7 mouse cellular contexts compared by ENCODE assay signal in the genomic region with DNA sequence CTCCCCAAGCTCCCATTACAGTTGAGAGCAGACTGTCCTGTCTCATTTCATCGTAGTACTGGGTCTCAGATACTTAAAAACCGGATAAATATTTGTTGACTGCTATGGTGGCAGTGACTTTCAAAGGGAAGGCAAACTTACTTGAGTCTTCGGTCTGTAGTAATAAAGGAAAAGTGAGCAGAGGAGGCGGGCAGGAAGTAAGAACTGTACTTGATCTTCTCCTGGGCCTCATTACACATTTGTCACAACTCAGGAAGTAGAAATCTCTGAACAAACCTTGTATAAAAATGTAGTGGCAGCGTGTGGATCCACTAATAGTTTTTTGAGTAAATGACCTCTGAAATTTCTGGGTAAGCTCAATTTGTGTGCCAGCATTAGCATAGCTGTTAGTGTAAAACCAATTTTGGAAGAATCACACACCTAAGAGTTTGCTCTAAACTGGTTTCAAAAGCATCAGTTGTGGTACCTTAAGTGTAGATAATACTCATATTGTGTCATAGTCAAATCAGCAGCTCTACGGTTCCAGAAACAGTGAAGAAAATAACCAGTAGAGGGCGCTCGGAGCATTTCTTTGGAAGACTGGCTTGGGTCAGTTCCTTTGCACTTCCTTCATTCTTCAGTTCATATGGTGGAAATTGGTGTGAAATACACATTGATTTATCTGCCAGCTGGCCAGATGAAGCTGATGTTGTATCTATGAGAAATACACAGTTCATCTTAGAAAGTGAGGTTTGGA. TPM values are rescaled to one million over a fixed set of nuclear protein-coding genes. Genes with fewer than 3 reads are reported as not detected.
DNase-seq lines count a peak whose midpoint lies in the region; ATAC-seq lines count a peak whose summit lies in the region.

No protein-coding gene starts in this region.

- H3K4me2 ChIP-seq in limb, embryonic 11.5 days (ENCODE audit: low read depth, severe bottlenecking): no peak overlapping the region

- peaks cover 86% of the 10 kb centered on the region for H3K36me3 ChIP-seq in embryonic facial prominence, embryonic 10.5 days (replicated peaks)
- H3K36me3 ChIP-seq in limb, embryonic 11.5 days (ENCODE audit: control insufficient read depth, insufficient read depth, low read length): peaks cover 12% of the 10 kb centered on the region; the same call in 1 of the 2 replicates

- ATAC-seq in inflammation-experienced regulatory T-cells, adult 6 months: peak; percentile 77
- ATAC-seq in limb, embryonic 11.5 days (ENCODE audit: insufficient number of reproducible peaks, low FRiP score, low TSS enrichment, low read depth): no peak
- peak; percentile 66; the same call in 1 of the 2 replicates for ATAC-seq in neutrophil, adult 5-6 weeks (ENCODE audit: extremely low read depth, insufficient number of reproducible peaks, low FRiP score, poor library complexity, severe bottlenecking)

- no peak overlapping the region for H3K4me3 ChIP-seq in embryonic facial prominence, embryonic 10.5 days
- H3K4me3 ChIP-seq in limb, embryonic 11.5 days (ENCODE audit: low read depth, low read length): no peak overlapping the region

- H3K9me3 ChIP-seq in embryonic facial prominence, embryonic 10.5 days: no peaks in the 10 kb centered on the region
- no peaks in the 10 kb centered on the region for H3K9me3 ChIP-seq in limb, embryonic 11.5 days (ENCODE audit: control insufficient read depth, low read length)

- no peak overlapping the region for H3K9ac ChIP-seq in limb, embryonic 11.5 days (ENCODE audit: low read length)

- no peaks in the 10 kb centered on the region for H3K27me3 ChIP-seq in embryonic facial prominence, embryonic 10.5 days (replicated peaks; ENCODE audit: low read depth, poor library complexity, severe bottlenecking)
- no peaks in the 10 kb centered on the region for H3K27me3 ChIP-seq in limb, embryonic 11.5 days (ENCODE audit: control insufficient read depth, insufficient read depth, low read length)

- DNase-seq in urinary bladder, postnatal 25 days (ENCODE audit: low spot score): peak; percentile 28
- no peak for DNase-seq in urinary bladder, postnatal 10 days (ENCODE audit: low spot score)
- DNase-seq in adrenal gland, postnatal 14 days: peak; percentile 74
- DNase-seq in embryonic facial prominence, embryonic 10.5 days (ENCODE audit: low spot score): peak; percentile 47
- peak; percentile 69 for DNase-seq in limb, embryonic 11.5 days (ENCODE audit: low spot score)

- 65% methylated on average over 8 of the region's 8 CpGs for WGBS in embryonic facial prominence, embryonic 10.5 days
- WGBS in limb, embryonic 11.5 days: 64% methylated on average over 8 of the region's 8 CpGs

- no peaks in the 10 kb centered on the region for H3K4me1 ChIP-seq in embryonic facial prominence, embryonic 10.5 days
- H3K4me1 ChIP-seq in limb, embryonic 11.5 days (ENCODE audit: control insufficient read depth, insufficient read depth, low read length): no peaks in the 10 kb centered on the region

- H3K27ac ChIP-seq in embryonic facial prominence, embryonic 10.5 days (replicated peaks): no peak overlapping the region
- H3K27ac ChIP-seq in limb, embryonic 11.5 days (replicated peaks; ENCODE audit: low read depth, low read length): no peak overlapping the region

RNA-seq across cellular contexts. Expression of a gene that starts 9.0 kb away (rescaled TPM):
- 33.2 and 35.1 TPM in 2 replicates for total RNA-seq in adrenal gland, postnatal 14 days (2021)
- polyA plus RNA-seq in embryonic facial prominence, embryonic 10.5 days (2016; fragmentation: Nextera tagmentation; extraction: Ambion mirVana): 21.4 and 26.4 TPM in 2 replicates
- polyA plus RNA-seq in inflammation-experienced regulatory T-cells, adult 6 months (2017; shearing (Covaris generic)): 10 to 100 TPM in 2 of 3 experiments, 1 to 10 TPM in 1; 9.7 to 16.7 (median 11.3) TPM
- 34.4 and 37.2 TPM in 2 replicates for polyA plus RNA-seq in limb, embryonic 11.5 days (2014; fragmentation: Nextera tagmentation; extraction: Ambion mirVana)
- total RNA-seq in neutrophil, adult 5-6 weeks (2017): 103 and 117 TPM in 2 replicates
